Mouse (Mus musculus): ENCODE results near the gene Dnlz.

Gene Dnlz

DNA sequence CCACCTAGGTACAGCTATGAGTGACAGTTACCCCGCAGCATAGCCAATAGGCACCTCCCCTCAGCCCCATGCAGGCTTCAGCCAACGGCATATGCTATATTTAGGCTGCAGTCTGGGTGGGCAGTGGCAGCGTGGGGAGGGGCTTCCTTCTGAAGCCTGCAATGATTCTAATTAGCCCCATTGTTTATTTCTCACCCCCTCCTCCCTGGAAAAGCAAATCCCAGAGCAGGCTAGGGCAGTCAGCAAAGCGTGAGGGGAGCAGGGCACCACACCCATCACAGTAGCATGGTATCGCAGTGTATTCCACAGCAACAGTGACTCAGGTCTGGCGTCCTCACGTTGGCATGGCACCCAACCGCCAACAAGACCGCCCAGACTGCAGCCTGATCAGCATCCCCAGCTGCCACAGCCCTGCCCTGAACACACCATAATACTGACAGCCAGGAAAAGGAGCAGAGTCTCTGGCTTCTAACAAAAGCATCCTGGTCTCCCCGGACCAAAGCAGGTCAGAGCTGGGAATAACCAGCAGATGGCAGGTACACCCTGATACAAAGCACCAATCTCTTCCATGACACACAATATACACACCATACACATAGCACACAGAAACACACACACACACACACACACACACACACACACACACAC is 53.6 kb downstream of the Dnlz start:
- no peak for DNase-seq (ENCODE audit: low spot score)

Data from adipocyte (in vitro differentiated cells).